Mouse (Mus musculus): ENCODE measurements at regions not wholly inside any gene's neighbourhood (a gene's known extent, or its start where the extent isn't known, plus 50 kb on each side); places are given as distances from the start of the nearest gene placed in this dataset.
A peak's percentile ranks its signal among the peaks of the same experiment; 100 is the strongest.
"Not testable (repeated sequence)": the region's sequence is repeated elsewhere in the genome, so short reads cannot be mapped to it uniquely, and the experiment has no call there.

DNA sequence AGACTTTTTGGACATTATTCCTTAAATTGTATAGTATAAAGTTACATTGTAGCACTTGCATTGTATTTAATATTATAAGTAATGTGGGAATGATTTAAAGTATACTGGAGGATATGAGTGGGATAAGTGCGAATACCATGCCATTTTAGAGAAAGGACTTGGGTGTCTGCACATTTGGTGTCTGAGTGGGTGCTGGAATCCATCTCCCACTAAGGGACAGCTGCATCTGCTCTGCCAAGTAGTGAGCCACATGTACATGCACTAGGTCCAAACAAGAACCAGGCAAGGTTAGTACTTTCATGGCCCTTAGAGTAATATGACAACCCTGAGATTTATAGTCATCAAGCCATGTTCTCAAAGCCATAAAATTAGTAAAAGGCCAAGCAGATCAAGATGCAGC is 146.0 kb upstream of the Pcsk5 start:
- no peak overlapping the region for H3K4me3 ChIP-seq
- DNase-seq (ENCODE audit: low spot score in 2 of 2): peak in 1 of 2 experiments; percentile 1
- TF ChIP-seq CTCF (conservative IDR thresholded peaks at IDR 0.05): no peak
- no peak overlapping the region for H3K27ac ChIP-seq

DNA sequence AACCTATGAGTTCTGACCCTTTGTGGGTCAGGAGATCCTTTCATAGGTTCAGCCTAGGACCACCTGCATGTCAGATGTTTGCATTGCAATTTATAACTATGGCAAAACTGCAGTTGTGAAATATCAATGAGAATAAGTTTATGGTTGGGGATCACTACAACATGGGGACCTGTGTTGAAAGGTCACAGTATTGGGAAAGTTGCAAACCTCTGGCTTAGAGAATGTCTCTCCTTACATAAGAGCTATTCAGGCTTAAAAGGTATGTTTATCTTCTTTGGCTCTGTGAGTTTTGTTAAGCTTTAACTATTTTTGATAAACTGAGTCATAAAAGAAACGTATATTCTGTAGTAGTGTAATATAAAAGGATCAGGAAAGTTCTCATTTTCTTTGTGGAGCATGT is 128.1 kb upstream of the Pcsk5 start:
- TF ChIP-seq CTCF (conservative IDR thresholded peaks at IDR 0.05): no peak
- no peak for DNase-seq (ENCODE audit: low spot score in 2 of 2)
- Histone ChIP-seq H3K4me3 (no peak overlapping the region), H3K27ac (no peak overlapping the region)

DNA sequence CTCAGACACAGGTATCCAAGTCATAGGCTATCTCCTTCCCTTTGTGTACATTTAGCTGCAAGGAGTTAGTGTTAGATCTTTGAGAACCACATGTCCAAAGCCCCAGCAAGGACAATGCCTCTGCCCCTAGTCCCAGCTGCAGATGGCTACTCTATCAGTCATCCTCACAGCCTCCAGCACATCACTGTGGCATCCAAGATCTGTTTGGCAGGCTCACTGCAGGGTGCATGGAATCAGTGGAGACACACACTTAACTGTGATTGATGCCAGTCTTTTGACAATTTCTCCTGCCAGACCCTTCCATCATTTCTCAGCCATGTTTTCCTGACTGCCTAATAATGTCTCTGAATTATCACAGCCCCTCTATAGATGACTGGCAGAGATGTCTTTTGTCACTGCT is 121.0 kb upstream of the Pcsk5 start:
- no peak for TF ChIP-seq CTCF (conservative IDR thresholded peaks at IDR 0.05)
- no peak for DNase-seq (ENCODE audit: low spot score in 2 of 2)
- no peak overlapping the region for H3K27ac ChIP-seq
- H3K4me3 ChIP-seq: no peak overlapping the region

DNA sequence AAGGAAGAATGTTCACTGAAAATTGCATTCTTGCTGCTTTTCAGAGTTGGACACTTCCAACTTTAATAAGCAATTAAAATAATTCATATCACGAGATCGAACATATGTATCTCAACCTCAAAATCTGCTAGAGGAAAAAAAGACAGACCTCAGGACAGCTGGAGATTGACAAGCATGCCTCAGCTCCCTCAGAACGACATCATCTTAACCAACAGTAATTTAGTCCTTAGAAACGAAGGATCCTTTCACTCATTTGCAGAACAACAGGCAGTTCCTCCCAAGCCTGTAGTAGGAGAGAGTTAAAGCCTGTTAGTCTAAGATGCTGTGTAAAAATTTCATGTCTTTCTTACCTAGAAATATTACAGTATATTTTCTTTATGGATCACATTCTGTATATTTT is 95.2 kb upstream of the Pcsk5 start:
- TF ChIP-seq CTCF (conservative IDR thresholded peaks at IDR 0.05): no peak
- Histone ChIP-seq H3K27ac (no peak overlapping the region), H3K4me3 (no peak overlapping the region)
- peak in 1 of 2 experiments; percentile 15 for DNase-seq (ENCODE audit: low spot score in 2 of 2)

DNA sequence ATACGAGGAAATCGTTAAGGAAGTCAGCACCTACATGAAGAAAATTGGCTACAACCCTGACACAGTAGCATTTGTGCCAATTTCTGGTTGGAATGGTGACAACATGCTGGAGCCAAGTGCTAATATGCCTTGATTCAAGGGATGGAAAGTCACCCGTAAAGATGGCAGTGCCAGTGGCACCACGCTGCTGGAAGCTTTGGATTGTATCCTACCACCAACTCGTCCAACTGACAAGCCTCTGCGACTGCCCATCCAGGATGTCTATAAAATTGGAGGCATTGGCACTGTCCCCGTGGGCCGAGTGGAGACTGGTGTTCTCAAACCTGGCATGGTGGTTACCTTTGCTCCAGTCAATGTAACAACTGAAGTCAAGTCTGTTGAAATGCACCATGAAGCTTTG is 89.7 kb upstream of the Pcsk5 start:
- not testable (repeated sequence) for H3K27ac ChIP-seq; DNase-seq (ENCODE audit: low spot score in 2 of 2); H3K4me3 ChIP-seq

DNA sequence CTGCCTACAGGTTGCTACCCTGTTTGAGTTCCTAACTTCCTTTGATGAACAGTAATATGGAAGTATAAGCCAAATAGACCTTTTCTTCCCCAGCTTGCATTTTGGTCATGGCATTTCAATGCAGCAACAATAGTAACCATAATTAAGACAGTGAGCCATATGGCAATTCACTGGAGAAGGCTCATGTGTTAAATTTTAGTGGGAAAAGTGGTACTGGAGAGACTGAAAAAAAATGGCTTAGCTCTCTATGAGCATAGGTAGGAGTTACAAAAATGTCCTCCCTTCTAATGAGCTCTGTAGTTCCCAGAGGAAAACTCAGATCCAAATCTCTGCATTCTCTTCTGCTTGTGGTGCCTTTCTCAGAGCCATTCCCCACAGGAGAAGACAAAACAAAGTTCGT is 70.1 kb upstream of the Pcsk5 start:
- no peak for DNase-seq (ENCODE audit: low spot score in 2 of 2)
- no peak for TF ChIP-seq CTCF (conservative IDR thresholded peaks at IDR 0.05)
- H3K27ac ChIP-seq: no peak overlapping the region
- H3K4me3 ChIP-seq: no peak overlapping the region

DNA sequence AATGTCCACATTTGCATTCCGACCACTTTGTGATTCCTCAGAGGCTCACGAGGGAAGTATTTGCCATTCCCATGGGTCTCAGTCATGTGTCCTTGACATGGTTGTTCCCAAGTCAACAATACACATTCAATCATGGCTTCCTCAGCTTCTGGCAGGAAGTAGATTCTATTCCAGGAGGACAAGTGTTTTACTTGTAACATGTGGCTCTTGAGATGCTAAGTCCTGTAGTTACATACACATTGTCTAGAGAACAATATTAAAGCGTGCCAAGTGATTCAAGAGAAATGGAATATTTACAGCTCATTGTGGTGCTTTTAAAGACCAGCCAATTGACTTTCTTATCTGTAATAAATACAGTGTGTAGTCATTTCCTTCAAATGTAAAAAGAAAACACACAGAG is 66.7 kb upstream of the Pcsk5 start:
- no peak overlapping the region for H3K4me3 ChIP-seq
- no peak for TF ChIP-seq CTCF (conservative IDR thresholded peaks at IDR 0.05)
- DNase-seq (ENCODE audit: low spot score in 2 of 2): no peak
- no peak overlapping the region for H3K27ac ChIP-seq

DNA sequence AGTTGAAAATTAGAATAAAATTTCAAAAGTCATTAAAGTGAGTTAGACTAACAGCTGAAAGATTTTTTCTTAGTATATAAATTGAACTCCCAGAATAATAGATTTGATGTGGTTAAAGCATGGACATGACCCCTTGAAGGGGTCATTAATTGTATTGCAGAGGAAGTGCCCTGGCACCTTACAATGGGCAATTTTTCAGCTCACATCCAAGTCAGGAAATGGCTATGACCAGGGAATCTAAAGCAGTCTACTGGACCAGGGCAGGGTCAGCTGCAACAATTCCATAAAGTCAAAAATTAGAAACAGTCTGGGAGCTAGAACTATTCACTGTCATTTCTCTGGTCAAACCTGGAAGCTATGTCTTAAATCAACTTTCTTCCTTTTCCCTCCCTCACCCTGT is 55.2 kb upstream of the Pcsk5 start:
- H3K27ac ChIP-seq: no peak overlapping the region
- no peak for DNase-seq (ENCODE audit: low spot score in 2 of 2)
- no peak overlapping the region for H3K4me3 ChIP-seq
- no peak for TF ChIP-seq CTCF (conservative IDR thresholded peaks at IDR 0.05)

Small RNAs in the stretch of these regions (microRNA-seq; reads per million reads assigned to microRNA genes)
- gene Gm23061: 0 reads per million in 2 experiments

Data from layer of hippocampus, adult 2 months (tissue).